Mouse (Mus musculus) ES-E14 (cell line): Measurements from ENCODE around the gene Erbb3.
A peak's percentile ranks its signal among the peaks of the same experiment; 100 is the strongest.

Experiments
- CHD2 ChIP-seq: IDR thresholded peaks from 2 replicates; pipeline ENCODE4 v1.6.1; 2014; ENCODE audit warnings: mild to moderate bottlenecking, low read depth, low read length, inconsistent platforms
- HCFC1 ChIP-seq: IDR thresholded peaks from 2 replicates; pipeline ENCODE4 v1.6.1; 2012; ENCODE audit warnings: low read length, inconsistent platforms, borderline replicate concordance; ENCODE audit not compliant: insufficient read depth
- MAFK ChIP-seq: IDR thresholded peaks from 2 replicates; pipeline ENCODE4 v1.6.1; 2014; ENCODE audit warnings: mild to moderate bottlenecking, low read depth, low read length, inconsistent platforms; ENCODE audit not compliant: insufficient read depth
- ZC3H11A ChIP-seq: IDR thresholded peaks from 2 replicates; pipeline ENCODE4 v1.6.1; 2012; ENCODE audit warnings: low read depth, mild to moderate bottlenecking, inconsistent platforms, low read length, borderline replicate concordance
- ZNF384 ChIP-seq: IDR thresholded peaks from 2 replicates; pipeline ENCODE4 v1.6.1; 2012; ENCODE audit warnings: low read depth, low read length, inconsistent platforms

DNA sequence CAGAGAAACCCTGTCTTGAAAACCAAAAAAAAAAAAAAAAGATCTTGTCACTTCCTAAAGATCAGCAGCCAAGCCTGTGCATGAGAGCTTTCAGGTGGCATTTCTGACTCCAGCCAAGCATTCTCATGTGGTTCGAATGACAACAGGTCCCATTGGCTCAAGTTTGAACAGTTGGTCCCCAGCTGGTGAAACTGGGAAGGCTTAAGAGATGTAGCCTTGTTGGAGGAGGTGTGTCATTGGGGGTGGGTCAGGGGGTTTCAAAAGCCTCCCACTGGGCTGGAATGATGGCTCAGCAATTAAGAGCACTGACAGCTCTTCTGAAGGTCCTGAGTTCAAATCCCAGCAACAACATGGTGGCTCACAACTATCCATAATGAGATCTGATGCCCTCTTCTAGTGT is 12.0 kb upstream of the Erbb3 start:
- TF ChIP-seq HCFC1 (no peak), CHD2 (no peak), MAFK (0 out of 2 replicates have a peak, but pooled peaks have one; percentile 49), ZC3H11A (no peak), ZNF384 (no peak)
